Mouse (Mus musculus): Measurements from ENCODE around the gene Tubgcp6.

- TF ChIP-seq CTCF (IDR thresholded peaks at IDR 0.05; ENCODE audit: borderline replicate concordance, insufficient read depth, low read depth, low read length): no peak
- no peak for TF ChIP-seq POLR2A (IDR thresholded peaks at IDR 0.05; ENCODE audit: borderline replicate concordance, insufficient read depth, low read length)
These were observed 48.7 kb upstream of the Tubgcp6 start for GRCm38 (mm10) chr15:89171526-89172051.

All from cerebellum, adult 2 months (tissue).